Mouse (Mus musculus) forebrain, embryonic 11.5 days (tissue): ENCODE results near the gene Sik3. TPM values are rescaled to one million over a fixed set of nuclear protein-coding genes. Genes with fewer than 3 reads are reported as not detected.

Source experiments
- ATAC-seq: fragments of 200-750 bp; cut with Nextera tagmentation; replicated peaks from 2 replicates; pipeline ENCODE4 v1.8.0; 2017; ENCODE audit warnings: moderate TSS enrichment; ENCODE audit not compliant: low FRiP score
- DNase-seq: peaks from one replicate; pipeline ENCODE4 v3.0.0-alpha.2; 2017; ENCODE audit warnings: low spot score
- H3K27ac ChIP-seq: fragments of 300-500 bp; sonication (generic); 2 replicates; pipeline ENCODE4 v1.5.1; 2014; ENCODE audit warnings: low read depth, low read length
- H3K27me3 ChIP-seq: fragments of 300-500 bp; sonication (generic); 2 replicates; pipeline ENCODE4 v1.6.1; 2014; ENCODE audit warnings: mild to moderate bottlenecking, low read length, mixed read lengths; ENCODE audit not compliant: control insufficient read depth, insufficient read depth
- H3K36me3 ChIP-seq: fragments of 300-500 bp; sonication (generic); 2 replicates; pipeline ENCODE4 v1.6.1; 2014; ENCODE audit warnings: mild to moderate bottlenecking, low read length, moderate library complexity, mixed read lengths; ENCODE audit not compliant: control insufficient read depth, insufficient read depth
- H3K4me1 ChIP-seq: fragments of 300-500 bp; sonication (generic); replicated peaks from 2 replicates; pipeline ENCODE4 v1.6.1; 2014; ENCODE audit warnings: low read length, mixed read lengths; ENCODE audit not compliant: control insufficient read depth, insufficient read depth
- H3K4me2 ChIP-seq: fragments of 300-500 bp; sonication (generic); 2 replicates; pipeline ENCODE4 v1.6.1; 2014; ENCODE audit warnings: low read depth, mild to moderate bottlenecking, low read length, moderate library complexity, mixed read lengths; ENCODE audit not compliant: severe bottlenecking
- H3K4me3 ChIP-seq: fragments of 300-500 bp; sonication (generic); 2 replicates; pipeline ENCODE4 v1.5.1; 2014; ENCODE audit warnings: low read depth, low read length
- H3K9ac ChIP-seq: fragments of 300-500 bp; sonication (generic); 2 replicates; pipeline ENCODE4 v1.6.1; 2014; ENCODE audit warnings: low read length
- H3K9me3 ChIP-seq: fragments of 300-500 bp; sonication (generic); 2 replicates; pipeline ENCODE4 v1.6.1; 2016; ENCODE audit warnings: low read length, mixed read lengths; ENCODE audit not compliant: control insufficient read depth
- WGBS: fragments of 180-500 bp; shearing (Covaris S2); extraction: QIAGEN DNeasy Blood & Tissue Kit; methylation state at CpG from one replicate; pipeline ENCODE4 v1.1.7; 2014; 5-methylcytosine and 5-hydroxymethylcytosine counted together
- polyA plus RNA-seq: library from polyadenylated mRNA; unstranded; fragments of >200 nt; fragmentation: Nextera tagmentation; extraction: Ambion mirVana; gene quantifications from 2 replicates; pipeline ENCODE4 v1.2.1, GENCODE M21; 2014

The Sik3 gene
- polyA plus RNA-seq, 1 experiment from 2014 or later = 11.3 TPM

DNA sequence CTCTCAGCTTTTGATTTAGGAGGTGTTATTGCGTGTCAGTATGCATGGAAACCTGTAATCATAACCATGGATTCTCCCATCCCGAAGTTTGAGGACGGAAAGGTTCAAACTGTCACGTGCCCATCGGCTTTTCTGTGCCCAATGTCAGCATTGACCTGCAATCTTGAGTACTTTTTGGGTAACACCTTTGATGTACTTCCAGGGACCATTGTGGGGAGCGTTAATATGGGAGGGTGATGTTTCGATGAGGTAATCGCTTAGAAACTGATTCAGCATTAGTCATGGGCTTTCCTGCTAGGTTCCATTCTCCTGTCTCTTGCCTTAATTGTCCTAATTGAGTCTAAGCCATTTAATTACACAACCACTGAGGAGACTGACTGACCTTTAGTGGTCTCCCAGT is 24.3 kb downstream of the Sik3 start:
- no peaks in the 10 kb centered on the region; the same call in 1 of the 2 replicates for H3K36me3 ChIP-seq
- ATAC-seq = no peak
- no peak overlapping the region for H3K9ac ChIP-seq
- H3K4me2 ChIP-seq = no peak overlapping the region
- 97% methylated on average over 8 of the region's 8 CpGs for WGBS
- no peak for DNase-seq
- no peaks in the 10 kb centered on the region for H3K27me3 ChIP-seq
- no peak overlapping the region for H3K27ac ChIP-seq
- no peaks in the 10 kb centered on the region for H3K9me3 ChIP-seq
- no peaks in the 10 kb centered on the region for H3K4me1 ChIP-seq
- H3K4me3 ChIP-seq = no peak overlapping the region

DNA sequence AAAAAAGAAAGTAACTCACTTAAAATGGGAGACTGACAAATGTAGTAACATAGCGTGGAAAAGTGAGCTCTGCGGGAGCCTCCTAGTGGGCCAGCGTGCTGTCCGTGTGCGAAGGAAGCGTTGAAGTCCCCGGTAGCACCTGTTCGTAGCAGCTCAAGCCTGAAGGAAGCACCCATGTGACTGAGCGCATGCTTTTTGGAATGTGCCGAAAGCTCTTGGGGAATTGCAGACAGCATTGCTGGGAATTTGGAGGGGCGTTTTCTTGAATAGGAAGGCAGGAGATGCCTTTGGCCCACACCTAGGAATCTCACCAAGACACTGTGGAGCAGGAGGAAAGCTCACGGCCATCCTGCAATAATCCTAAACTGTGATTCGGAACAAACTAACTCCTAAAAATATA is 26.2 kb downstream of the Sik3 start:
- no peak for DNase-seq
- no peaks in the 10 kb centered on the region for H3K9me3 ChIP-seq
- no peak overlapping the region for H3K4me3 ChIP-seq
- no peaks in the 10 kb centered on the region for H3K27me3 ChIP-seq
- no peak overlapping the region for H3K27ac ChIP-seq
- no peaks in the 10 kb centered on the region for H3K4me1 ChIP-seq
- H3K9ac ChIP-seq = no peak overlapping the region
- H3K4me2 ChIP-seq = no peak overlapping the region
- ATAC-seq = no peak
- no peaks in the 10 kb centered on the region; the same call in 1 of the 2 replicates for H3K36me3 ChIP-seq
- 97% methylated on average over 13 of the region's 13 CpGs for WGBS

DNA sequence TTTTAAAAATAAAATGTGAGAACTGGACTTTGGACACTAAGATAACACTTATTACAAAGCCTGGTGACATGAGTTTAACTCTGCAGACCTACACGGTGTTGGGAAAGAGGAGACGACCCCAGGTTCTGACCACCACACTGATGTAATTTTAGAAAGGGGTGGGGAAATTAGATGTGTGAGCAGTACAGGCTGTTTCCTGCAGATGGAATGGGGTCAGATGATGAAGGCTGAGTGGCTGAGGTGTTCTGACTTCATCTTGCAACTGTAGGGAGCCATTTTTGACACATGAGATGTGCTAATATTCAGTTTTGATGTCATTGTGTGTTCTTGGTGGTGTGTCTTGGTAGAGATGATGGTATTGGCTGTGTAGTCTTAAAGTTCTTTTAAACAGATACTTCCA is 28.6 kb downstream of the Sik3 start:
- no peak overlapping the region for H3K9ac ChIP-seq
- H3K27me3 ChIP-seq = no peaks in the 10 kb centered on the region
- ATAC-seq (no peak), DNase-seq (no peak)
- H3K9me3 ChIP-seq = no peaks in the 10 kb centered on the region
- H3K36me3 ChIP-seq = no peaks in the 10 kb centered on the region; the same call in 1 of the 2 replicates
- peaks cover under 1% of the 10 kb centered on the region; the same call in 1 of the 2 replicates for H3K4me1 ChIP-seq
- H3K27ac ChIP-seq = no peak overlapping the region
- H3K4me2 ChIP-seq = no peak overlapping the region
- WGBS = 80% methylated on average over 2 of the region's 2 CpGs
- H3K4me3 ChIP-seq = no peak overlapping the region

- Histone ChIP-seq H3K4me1 (peaks cover 8% of the 10 kb centered on the region), H3K27ac (no peak overlapping the region), H3K36me3 (no peaks in the 10 kb centered on the region; the same call in 1 of the 2 replicates), H3K9me3 (no peaks in the 10 kb centered on the region), H3K4me2 (no peak overlapping the region), H3K9ac (no peak overlapping the region), H3K4me3 (no peak overlapping the region), H3K27me3 (no peaks in the 10 kb centered on the region)
- DNase-seq (no peak), ATAC-seq (no peak)
- 84% methylated on average over 3 of the region's 3 CpGs for WGBS
Observed at GRCm38 (mm10) chr9:46042387-46042786, 29.8 kb downstream of the Sik3 start.

GRCm38 (mm10) chr9:46043626-46044025 is 31.0 kb downstream of the Sik3 start:
- DNase-seq (no peak), ATAC-seq (no peak)
- Histone ChIP-seq H3K27me3 (no peaks in the 10 kb centered on the region), H3K4me2 (no peak overlapping the region), H3K4me1 (peaks cover 8% of the 10 kb centered on the region), H3K9me3 (no peaks in the 10 kb centered on the region), H3K9ac (no peak overlapping the region), H3K27ac (no peak overlapping the region), H3K36me3 (no peaks in the 10 kb centered on the region; the same call in 1 of the 2 replicates), H3K4me3 (no peak overlapping the region)
- 88% methylated on average over 8 of the region's 8 CpGs for WGBS

DNA sequence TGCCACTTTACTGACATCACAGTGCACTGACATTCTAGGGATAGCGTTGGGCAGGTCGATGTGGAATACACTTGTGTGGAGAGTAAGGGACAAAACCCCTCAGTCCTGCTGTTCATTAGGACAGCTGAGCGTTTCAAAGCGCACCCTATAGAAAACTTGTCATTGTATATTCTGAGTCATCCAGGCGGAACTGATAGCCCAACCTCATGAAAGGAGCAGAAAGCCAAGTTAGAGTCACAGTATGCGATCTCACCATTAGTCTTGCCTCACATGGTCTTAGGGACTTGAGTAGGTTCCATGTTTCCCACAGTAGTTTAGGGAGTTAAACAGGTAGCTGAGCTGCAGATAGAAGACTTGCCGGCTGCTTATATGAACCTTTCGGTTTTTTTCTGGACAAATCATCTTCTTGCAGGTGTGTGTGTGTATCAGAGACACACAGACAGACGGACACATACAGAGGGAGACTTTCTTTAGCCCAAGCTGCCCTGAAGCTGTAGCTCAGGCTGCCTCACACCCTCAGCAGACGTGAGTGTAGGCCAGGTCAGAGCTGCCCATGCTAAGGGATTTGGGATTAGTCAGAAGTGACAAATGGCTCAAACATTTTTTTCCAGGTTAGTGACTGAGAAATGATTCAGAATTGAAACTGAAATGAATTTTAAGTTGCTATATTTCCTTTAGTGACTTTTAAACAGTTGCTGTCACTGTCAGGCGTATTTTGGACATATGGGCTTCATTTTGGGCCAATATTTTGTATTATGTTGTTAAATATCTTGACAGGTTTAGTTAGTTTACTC is 34.3 kb downstream of the Sik3 start:
- H3K4me1 ChIP-seq = peaks cover 8% of the 10 kb centered on the region
- DNase-seq (no peak), ATAC-seq (no peak)
- no peaks in the 10 kb centered on the region for H3K36me3 ChIP-seq
- H3K27me3 ChIP-seq = no peaks in the 10 kb centered on the region
- 47% methylated on average over 11 of the region's 11 CpGs for WGBS
- no peaks in the 10 kb centered on the region for H3K9me3 ChIP-seq
- no peak overlapping the region for H3K4me3 ChIP-seq
- H3K27ac ChIP-seq = no peak overlapping the region
- no peak overlapping the region for H3K9ac ChIP-seq
- no peak overlapping the region for H3K4me2 ChIP-seq

DNA sequence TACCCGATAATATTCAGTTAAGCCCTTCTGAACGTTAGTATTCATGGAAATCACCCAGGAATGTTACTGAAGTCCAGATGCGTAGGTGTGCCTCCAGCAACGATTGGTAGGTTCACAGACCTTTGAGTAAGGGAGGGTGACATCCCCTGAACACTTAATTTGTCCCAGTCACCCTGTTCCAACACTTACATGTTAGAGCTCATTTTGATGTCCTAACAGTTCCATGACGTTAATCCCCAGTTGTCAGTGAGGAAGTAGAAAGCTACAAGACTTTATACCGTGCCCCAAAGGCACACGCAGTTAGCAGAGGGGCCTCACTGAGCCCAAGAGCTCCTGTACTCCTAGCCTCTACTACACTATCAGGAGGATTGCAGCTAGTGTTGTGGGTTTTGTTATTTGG is 36.9 kb downstream of the Sik3 start:
- no peak overlapping the region for H3K27ac ChIP-seq
- H3K4me3 ChIP-seq = no peak overlapping the region
- WGBS = 84% methylated on average over 7 of the region's 7 CpGs
- no peaks in the 10 kb centered on the region for H3K27me3 ChIP-seq
- ATAC-seq = no peak
- DNase-seq = no peak
- H3K9ac ChIP-seq = no peak overlapping the region
- no peak overlapping the region for H3K4me2 ChIP-seq
- H3K36me3 ChIP-seq = no peaks in the 10 kb centered on the region
- H3K4me1 ChIP-seq = peaks cover 10% of the 10 kb centered on the region
- H3K9me3 ChIP-seq = no peaks in the 10 kb centered on the region

DNA sequence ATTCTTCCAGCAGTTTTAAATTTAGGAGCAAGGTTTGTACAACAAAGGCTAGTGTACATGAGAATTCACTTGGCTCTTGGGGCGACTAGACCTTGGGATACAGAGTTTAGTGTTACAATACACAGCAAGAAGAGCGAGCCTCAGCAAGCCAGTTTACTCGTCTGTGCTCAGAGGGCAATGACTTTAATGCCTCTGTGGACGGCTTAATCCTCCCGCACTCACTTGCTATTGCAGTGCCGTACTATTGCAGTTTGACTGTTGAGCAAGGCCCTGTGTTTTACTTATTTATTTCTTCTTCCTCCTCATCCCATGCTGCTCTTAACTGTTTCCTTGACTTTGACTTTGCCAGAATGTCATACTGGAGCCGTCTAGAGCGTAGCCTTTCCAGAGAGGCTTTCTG is 37.6 kb downstream of the Sik3 start:
- H3K27me3 ChIP-seq = no peaks in the 10 kb centered on the region
- WGBS = 70% methylated on average over 8 of the region's 8 CpGs
- no peak overlapping the region for H3K4me2 ChIP-seq
- H3K4me1 ChIP-seq = peaks cover 11% of the 10 kb centered on the region
- no peak overlapping the region for H3K9ac ChIP-seq
- H3K27ac ChIP-seq = no peak overlapping the region
- ATAC-seq = no peak
- no peak overlapping the region for H3K4me3 ChIP-seq
- H3K36me3 ChIP-seq = no peaks in the 10 kb centered on the region
- DNase-seq = no peak
- no peaks in the 10 kb centered on the region for H3K9me3 ChIP-seq
